Mouse (Mus musculus) liver, adult 2 months (tissue): ENCODE data around the gene Mmp10.

ENCODE experiments used
- CTCF ChIP-seq: fragments of 200-500 bp; IDR thresholded peaks from 2 replicates; pipeline ENCODE4 v1.5.1; 2011; ENCODE audit warnings: low read depth, low read length, control low read depth
- POLR2A ChIP-seq: fragments of 200-500 bp; IDR thresholded peaks from 2 replicates; pipeline ENCODE4 v1.6.1; 2011; ENCODE audit warnings: low read length, control low read depth; ENCODE audit not compliant: insufficient read depth; ENCODE audit errors: extremely low read depth

GRCm38 (mm10) chr9:7553536-7553935 lies 51.4 kb downstream of the Mmp10 start:
- no peak for TF ChIP-seq POLR2A
- TF ChIP-seq CTCF: no peak
